Mouse (Mus musculus): ENCODE data around the gene Ddx31. TPM values are rescaled to one million over a fixed set of nuclear protein-coding genes. Genes with fewer than 3 reads are reported as not detected.

Ddx31 gene
- total and polyA plus RNA-seq, 2 experiments from 2014 or later, result 10.3 to 18.5 TPM

DNA sequence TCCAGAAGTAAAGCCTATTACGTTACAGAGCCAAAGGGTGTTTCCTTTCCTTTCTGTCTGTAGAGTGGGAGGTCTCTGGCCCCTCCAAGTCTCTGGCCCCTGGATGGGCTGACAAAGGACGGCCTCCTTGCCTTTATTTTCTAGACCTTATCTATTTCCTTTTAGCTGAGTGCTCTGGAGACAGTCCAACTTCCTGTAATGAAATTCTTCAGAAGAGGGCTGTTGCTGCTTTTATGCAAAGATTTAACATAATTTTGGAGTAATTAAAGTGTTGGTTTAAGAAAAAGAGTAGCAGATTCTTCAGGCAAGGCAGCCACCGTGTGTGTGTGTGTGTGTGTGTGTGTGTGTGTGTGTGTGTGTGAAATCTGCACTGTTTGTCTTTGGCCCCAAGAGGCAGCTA, 41.8 kb upstream of the Ddx31 start:
- no peak overlapping the region for H3K9ac ChIP-seq (replicated peaks; ENCODE audit: low read length, poor library complexity, severe bottlenecking)
- TF ChIP-seq CTCF (IDR thresholded peaks at IDR 0.05), result no peak
- WGBS, result 25% methylated on average over 3 of the region's 3 CpGs
- ATAC-seq (ENCODE audit: low FRiP score) (no peak), DNase-seq (ENCODE audit: low spot score) (no peak)
- no peak overlapping the region for H3K4me2 ChIP-seq (ENCODE audit: low read depth, low read length, poor library complexity, severe bottlenecking)
- H3K36me3 ChIP-seq (ENCODE audit: insufficient read depth, low read length), result no peaks in the 10 kb centered on the region
- H3K27ac ChIP-seq (ENCODE audit: low read depth, low read length), result 0 out of 2 replicates have a peak overlapping the region, but pooled peaks have one; percentile 43
- H3K9me3 ChIP-seq (ENCODE audit: low read length), result no peaks in the 10 kb centered on the region
- no peaks in the 10 kb centered on the region for H3K27me3 ChIP-seq (ENCODE audit: insufficient read depth, low read length)
- H3K4me1 ChIP-seq (ENCODE audit: insufficient read depth, low read length), result no peaks in the 10 kb centered on the region; the same call in 1 of the 2 replicates
- H3K4me3 ChIP-seq (ENCODE audit: low read depth, low read length), result no peak overlapping the region

DNA sequence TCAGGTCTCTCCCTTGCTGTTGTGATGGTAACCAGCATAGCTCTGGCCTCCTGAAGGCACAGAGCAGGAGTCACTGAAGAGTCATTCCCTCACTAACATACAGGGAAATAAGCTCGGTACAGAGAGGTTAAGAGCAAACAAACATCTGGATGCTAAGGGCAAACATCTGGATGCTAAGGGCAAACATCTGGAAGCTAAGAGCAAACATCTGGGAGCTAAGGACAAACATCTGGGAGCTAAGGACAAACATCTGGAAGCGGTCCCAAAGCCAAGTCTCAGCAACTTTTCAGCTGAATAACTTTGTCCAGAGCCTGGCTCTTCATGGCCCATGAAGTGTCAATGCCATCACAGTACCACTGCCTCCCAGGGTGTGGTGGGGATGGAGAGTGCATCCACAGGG, 40.6 kb upstream of the Ddx31 start:
- 81% methylated on average over 2 of the region's 2 CpGs for WGBS
- no peak for TF ChIP-seq CTCF (IDR thresholded peaks at IDR 0.05)
- no peak for ATAC-seq (ENCODE audit: low FRiP score)
- no peaks in the 10 kb centered on the region for H3K36me3 ChIP-seq (ENCODE audit: insufficient read depth, low read length)
- no peak overlapping the region for H3K27ac ChIP-seq (ENCODE audit: low read depth, low read length)
- H3K4me3 ChIP-seq (ENCODE audit: low read depth, low read length), result no peak overlapping the region
- no peak for DNase-seq (ENCODE audit: low spot score)
- no peak overlapping the region for H3K9ac ChIP-seq (replicated peaks; ENCODE audit: low read length, poor library complexity, severe bottlenecking)
- H3K9me3 ChIP-seq (ENCODE audit: low read length), result no peaks in the 10 kb centered on the region
- no peak overlapping the region for H3K4me2 ChIP-seq (ENCODE audit: low read depth, low read length, poor library complexity, severe bottlenecking)
- no peaks in the 10 kb centered on the region; the same call in 1 of the 2 replicates for H3K4me1 ChIP-seq (ENCODE audit: insufficient read depth, low read length)
- no peaks in the 10 kb centered on the region for H3K27me3 ChIP-seq (ENCODE audit: insufficient read depth, low read length)

DNA sequence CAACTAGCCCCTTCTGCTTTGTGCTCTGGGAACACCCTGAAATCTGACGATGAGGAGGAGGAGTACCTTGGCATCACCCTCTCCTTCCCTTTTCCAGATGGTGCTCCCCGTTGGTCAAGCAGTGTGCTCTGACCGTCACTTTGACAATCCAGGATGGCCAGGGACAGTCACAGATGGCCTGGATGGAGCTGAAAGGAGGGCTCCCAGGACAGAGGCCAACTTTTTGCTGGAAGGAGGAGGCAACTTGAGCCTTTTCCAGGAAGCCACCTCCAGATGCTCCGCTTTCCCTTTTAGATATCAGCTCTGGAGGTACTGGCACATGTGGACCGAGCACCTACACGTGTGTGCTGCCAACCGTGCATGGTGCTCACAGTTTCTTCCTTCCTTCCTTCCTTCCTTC, 36.8 kb upstream of the Ddx31 start:
- Histone ChIP-seq H3K36me3 (ENCODE audit: insufficient read depth, low read length) (no peaks in the 10 kb centered on the region), H3K9me3 (ENCODE audit: low read length) (no peaks in the 10 kb centered on the region), H3K4me1 (ENCODE audit: insufficient read depth, low read length) (no peaks in the 10 kb centered on the region; the same call in 1 of the 2 replicates), H3K4me2 (ENCODE audit: low read depth, low read length, poor library complexity, severe bottlenecking) (no peak overlapping the region), H3K4me3 (ENCODE audit: low read depth, low read length) (no peak overlapping the region), H3K27me3 (ENCODE audit: insufficient read depth, low read length) (no peaks in the 10 kb centered on the region), H3K9ac (replicated peaks; ENCODE audit: low read length, poor library complexity, severe bottlenecking) (no peak overlapping the region), H3K27ac (ENCODE audit: low read depth, low read length) (no peak overlapping the region)
- 85% methylated on average over 7 of the region's 7 CpGs for WGBS
- no peak for ATAC-seq (ENCODE audit: low FRiP score)
- DNase-seq (ENCODE audit: low spot score), result no peak
- TF ChIP-seq CTCF (IDR thresholded peaks at IDR 0.05), result no peak

DNA sequence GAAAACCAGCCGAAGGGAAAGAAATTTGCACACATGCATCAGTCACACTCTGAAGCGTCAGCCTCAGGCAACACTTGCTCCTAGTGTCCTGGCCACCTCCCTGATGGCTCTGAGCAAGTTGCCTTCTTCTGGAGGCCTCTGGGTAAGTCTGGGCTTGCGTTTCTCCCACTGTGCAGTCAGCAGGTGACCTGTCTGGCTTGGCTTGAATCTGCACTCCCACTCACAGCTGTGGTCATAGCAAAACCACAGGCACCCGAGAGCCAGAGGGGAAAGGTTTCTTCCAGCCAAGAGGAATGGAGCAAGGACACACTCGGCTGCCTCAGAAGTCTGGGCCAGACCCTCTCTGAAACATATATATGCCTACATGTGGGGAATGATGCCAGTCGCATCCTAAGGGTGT, 31.4 kb upstream of the Ddx31 start:
- no peak for ATAC-seq (ENCODE audit: low FRiP score)
- Histone ChIP-seq H3K4me1 (ENCODE audit: insufficient read depth, low read length) (no peaks in the 10 kb centered on the region), H3K36me3 (ENCODE audit: insufficient read depth, low read length) (no peaks in the 10 kb centered on the region), H3K4me3 (ENCODE audit: low read depth, low read length) (no peak overlapping the region), H3K4me2 (ENCODE audit: low read depth, low read length, poor library complexity, severe bottlenecking) (no peak overlapping the region), H3K27ac (ENCODE audit: low read depth, low read length) (no peak overlapping the region), H3K27me3 (ENCODE audit: insufficient read depth, low read length) (no peaks in the 10 kb centered on the region), H3K9ac (replicated peaks; ENCODE audit: low read length, poor library complexity, severe bottlenecking) (no peak overlapping the region), H3K9me3 (ENCODE audit: low read length) (no peaks in the 10 kb centered on the region)
- no peak for DNase-seq (ENCODE audit: low spot score)
- TF ChIP-seq CTCF (IDR thresholded peaks at IDR 0.05), result no peak
- 84% methylated on average over 6 of the region's 6 CpGs for WGBS

DNA sequence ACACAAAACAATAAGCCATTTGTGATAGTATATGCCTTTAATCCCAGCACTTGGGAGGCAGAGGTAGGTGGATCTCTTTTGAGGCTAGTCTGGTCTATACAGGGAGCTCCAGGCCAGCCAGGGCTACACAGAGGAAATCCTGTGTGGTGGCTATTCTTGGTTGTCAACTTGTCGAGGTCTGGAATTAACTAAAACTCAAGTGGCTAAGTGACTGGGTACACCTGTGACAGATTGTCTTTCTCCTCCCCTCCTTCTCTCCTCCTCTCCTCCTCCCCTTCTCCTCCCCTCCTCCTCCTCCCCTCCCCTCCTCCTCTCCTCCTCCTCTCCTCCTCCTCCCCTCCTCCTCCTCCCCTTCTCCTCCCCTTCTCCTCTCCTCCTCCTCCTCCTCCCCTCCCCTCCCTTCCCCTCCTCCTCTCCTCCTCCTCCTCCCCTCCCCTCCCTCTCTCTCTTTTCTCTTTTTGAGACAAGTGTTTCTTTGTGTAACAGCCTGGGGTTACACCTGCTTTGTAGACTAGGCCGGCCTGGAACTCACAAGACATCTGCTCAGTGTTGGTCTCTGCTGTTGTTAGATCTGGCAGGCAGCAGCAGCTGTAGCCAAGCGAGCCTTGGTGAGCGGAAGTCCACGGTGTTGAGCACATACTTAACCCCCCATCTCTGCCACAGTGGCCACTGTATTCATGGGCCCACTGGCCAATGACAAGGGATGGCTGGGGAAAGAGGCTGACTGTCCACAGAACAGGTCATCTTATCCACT, 29.8 kb upstream of the Ddx31 start:
- H3K4me1 ChIP-seq (ENCODE audit: insufficient read depth, low read length), result no peaks in the 10 kb centered on the region
- WGBS, result 39% methylated on average over 5 of the region's 5 CpGs
- H3K36me3 ChIP-seq (ENCODE audit: insufficient read depth, low read length), result no peaks in the 10 kb centered on the region

DNA sequence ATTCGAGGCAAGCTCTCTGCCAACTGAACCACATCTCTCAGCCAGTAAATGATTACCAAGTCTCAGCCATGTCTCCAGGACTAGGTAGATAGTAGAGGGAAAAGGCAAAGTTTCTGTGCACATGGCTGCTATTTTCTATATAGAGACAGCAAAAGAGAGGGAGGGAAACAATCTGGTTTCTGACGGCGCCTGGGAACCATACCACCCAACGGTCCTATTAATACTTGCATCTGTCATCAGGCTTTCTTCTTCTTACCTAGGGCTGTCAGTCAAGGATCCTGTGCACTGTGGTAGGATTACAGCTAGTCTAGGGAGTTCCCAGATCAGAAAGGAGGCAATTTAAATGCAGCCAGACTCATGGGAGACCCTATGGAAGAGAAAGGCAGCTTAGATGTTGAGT, 21.3 kb upstream of the Ddx31 start:
- Histone ChIP-seq H3K4me1 (ENCODE audit: insufficient read depth, low read length) (no peaks in the 10 kb centered on the region), H3K4me2 (ENCODE audit: low read depth, low read length, poor library complexity, severe bottlenecking) (no peak overlapping the region), H3K9me3 (ENCODE audit: low read length) (no peaks in the 10 kb centered on the region), H3K9ac (replicated peaks; ENCODE audit: low read length, poor library complexity, severe bottlenecking) (no peak overlapping the region), H3K4me3 (ENCODE audit: low read depth, low read length) (no peak overlapping the region), H3K36me3 (ENCODE audit: insufficient read depth, low read length) (peaks cover 2% of the 10 kb centered on the region; the same call in 1 of the 2 replicates), H3K27ac (ENCODE audit: low read depth, low read length) (no peak overlapping the region), H3K27me3 (ENCODE audit: insufficient read depth, low read length) (no peaks in the 10 kb centered on the region)
- no peak for TF ChIP-seq CTCF (IDR thresholded peaks at IDR 0.05)
- WGBS, result 82% methylated on average over 4 of the region's 4 CpGs
- DNase-seq (ENCODE audit: low spot score) (no peak), ATAC-seq (ENCODE audit: low FRiP score) (no peak)

More for the DNA sequence above, 29.8 kb upstream of the Ddx31 start:
- DNase-seq (ENCODE audit: low spot score) (no peak), ATAC-seq (ENCODE audit: low FRiP score) (no peak)
- H3K27me3 ChIP-seq (ENCODE audit: insufficient read depth, low read length), result no peaks in the 10 kb centered on the region
- H3K9me3 ChIP-seq (ENCODE audit: low read length), result no peaks in the 10 kb centered on the region
- no peak overlapping the region for H3K9ac ChIP-seq (replicated peaks; ENCODE audit: low read length, poor library complexity, severe bottlenecking)
- H3K27ac ChIP-seq (ENCODE audit: low read depth, low read length), result no peak overlapping the region
- no peak overlapping the region for H3K4me3 ChIP-seq (ENCODE audit: low read depth, low read length)
- TF ChIP-seq CTCF (IDR thresholded peaks at IDR 0.05), result no peak
- H3K4me2 ChIP-seq (ENCODE audit: low read depth, low read length, poor library complexity, severe bottlenecking), result no peak overlapping the region
